Comparison of ENCODE assay signal across 20 mouse cellular contexts in genomic region chr14:29159803-29160202, GRCm38 (mm10).
"Had no signal": no experiment of that assay in that cellular context is flagged by ENCODE, and none has a peak within 500 bp of the region (broad histone marks: within the 10 kb centered on the region; RNA-seq: fewer than 3 reads in every experiment).

No protein-coding gene starts in this region.

- DNase-seq: gastrocnemius, adult 2 months; gastrocnemius, postnatal 10 days; gastrocnemius, postnatal 25 days; heart, adult 2 months; heart, postnatal 10 days; heart, postnatal 4 days; kidney, adult 18-20 months; kidney, adult 8-10 months; kidney, postnatal 10 days; kidney, postnatal 25 days; kidney, postnatal 4 days; left cerebral cortex, postnatal 4 days had no signal

- H3K4me1 ChIP-seq: heart, embryonic 12.5 days; hindbrain, embryonic 10.5 days; intestine, embryonic 15.5 days; liver, embryonic 12.5 days had no signal

- H3K4me3 ChIP-seq: gastrocnemius, adult 2 months; heart, adult 2 months; heart, embryonic 12.5 days; hindbrain, embryonic 10.5 days; hindbrain, embryonic 12.5 days; intestine, embryonic 15.5 days; layer of hippocampus, adult 2 months; limb, embryonic 13.5 days; limb, embryonic 15.5 days; liver, embryonic 12.5 days had no signal
